Mouse (Mus musculus): ENCODE data around the gene Alg12. TPM values are rescaled to one million over a fixed set of nuclear protein-coding genes. Genes with fewer than 3 reads are reported as not detected.

Gene Alg12
- polyA plus RNA-seq, 1 experiment from 2014 or later = 13.3 TPM

GRCm38 (mm10) chr15:88863695-88864231 lies 44.6 kb upstream of the Alg12 start:
- no peaks in the 10 kb centered on the region for H3K9me3 ChIP-seq (ENCODE audit: control insufficient read depth, low read length)
- peak; percentile 87 for DNase-seq (ENCODE audit: low spot score)
- H3K9ac ChIP-seq (ENCODE audit: low read length) = peak overlapping the region; percentile 82
- H3K4me1 ChIP-seq (ENCODE audit: control insufficient read depth, insufficient read depth, low read length) = peaks cover 12% of the 10 kb centered on the region
- H3K4me2 ChIP-seq (ENCODE audit: low read depth) = peak overlapping the region; percentile 84
- H3K27ac ChIP-seq (ENCODE audit: low read depth, low read length) = 0 out of 2 replicates have a peak overlapping the region, but pooled peaks have one; percentile 8
- under 1% methylated on average over 34 of the region's 39 CpGs for WGBS
- peak overlapping the region; percentile 94 for H3K4me3 ChIP-seq (ENCODE audit: low read depth, low read length)
- no peaks in the 10 kb centered on the region for H3K27me3 ChIP-seq (ENCODE audit: control insufficient read depth, insufficient read depth, low read length)
- ATAC-seq (ENCODE audit: insufficient read depth, low FRiP score, low TSS enrichment) = peak; percentile 66
- H3K36me3 ChIP-seq (ENCODE audit: control insufficient read depth, insufficient read depth, low read length) = peaks cover 7% of the 10 kb centered on the region

- Histone ChIP-seq H3K9ac (ENCODE audit: low read length) (peak overlapping the region; percentile 82), H3K27me3 (ENCODE audit: control insufficient read depth, insufficient read depth, low read length) (no peaks in the 10 kb centered on the region), H3K4me1 (ENCODE audit: control insufficient read depth, insufficient read depth, low read length) (peaks cover 12% of the 10 kb centered on the region), H3K36me3 (ENCODE audit: control insufficient read depth, insufficient read depth, low read length) (peaks cover 7% of the 10 kb centered on the region), H3K9me3 (ENCODE audit: control insufficient read depth, low read length) (no peaks in the 10 kb centered on the region), H3K27ac (ENCODE audit: low read depth, low read length) (peak overlapping the region; percentile 96), H3K4me2 (ENCODE audit: low read depth) (peak overlapping the region; percentile 84), H3K4me3 (ENCODE audit: low read depth, low read length) (peak overlapping the region; percentile 94)
- WGBS = under 1% methylated on average over 83 of the region's 98 CpGs
- DNase-seq (ENCODE audit: low spot score) (peak; percentile 53), ATAC-seq (ENCODE audit: insufficient read depth, low FRiP score, low TSS enrichment) (0 out of 2 replicates have a peak, but pooled peaks have one; percentile 17)
These were observed 44.0 kb upstream of the Alg12 start for GRCm38 (mm10) chr15:88862881-88863694.

GRCm38 (mm10) chr15:88861772-88862622 lies 42.9 kb upstream of the Alg12 start, which contains the start of gene Pim3:
TSS of gene Pim3 (plus strand) at chr15:88862186.
- Histone ChIP-seq H3K36me3 (ENCODE audit: control insufficient read depth, insufficient read depth, low read length) (peaks cover 7% of the 10 kb centered on the region), H3K27me3 (ENCODE audit: control insufficient read depth, insufficient read depth, low read length) (no peaks in the 10 kb centered on the region), H3K9me3 (ENCODE audit: control insufficient read depth, low read length) (no peaks in the 10 kb centered on the region), H3K4me3 (ENCODE audit: low read depth, low read length) (peak within 1 kb of the TSS; percentile 94), H3K9ac (ENCODE audit: low read length) (peak within 1 kb of the TSS; percentile 82), H3K27ac (ENCODE audit: low read depth, low read length) (peak within 1 kb of the TSS; percentile 96), H3K4me1 (ENCODE audit: control insufficient read depth, insufficient read depth, low read length) (peaks cover 12% of the 10 kb centered on the region), H3K4me2 (ENCODE audit: low read depth) (peak within 1 kb of the TSS; percentile 84)
- WGBS = under 1% methylated on average over 107 of the region's 107 CpGs
- DNase-seq (ENCODE audit: low spot score) (peak; percentile 98), ATAC-seq (ENCODE audit: insufficient read depth, low FRiP score, low TSS enrichment) (peak; percentile 86)

- Histone ChIP-seq H3K36me3 (ENCODE audit: control insufficient read depth, insufficient read depth, low read length) (peaks cover 7% of the 10 kb centered on the region), H3K9me3 (ENCODE audit: control insufficient read depth, low read length) (no peaks in the 10 kb centered on the region), H3K4me2 (ENCODE audit: low read depth) (no peak overlapping the region), H3K27ac (ENCODE audit: low read depth, low read length) (no peak overlapping the region), H3K9ac (ENCODE audit: low read length) (no peak overlapping the region), H3K4me1 (ENCODE audit: control insufficient read depth, insufficient read depth, low read length) (peaks cover 12% of the 10 kb centered on the region), H3K4me3 (ENCODE audit: low read depth, low read length) (no peak overlapping the region), H3K27me3 (ENCODE audit: control insufficient read depth, insufficient read depth, low read length) (no peaks in the 10 kb centered on the region)
- no peak for ATAC-seq (ENCODE audit: insufficient read depth, low FRiP score, low TSS enrichment)
- no peak for DNase-seq (ENCODE audit: low spot score)
- WGBS = 90% methylated on average over 3 of the region's 3 CpGs
These were observed 41.7 kb upstream of the Alg12 start for GRCm38 (mm10) chr15:88860781-88861180.

GRCm38 (mm10) chr15:88859206-88859970 lies 40.3 kb upstream of the Alg12 start:
- Histone ChIP-seq H3K4me2 (ENCODE audit: low read depth) (no peak overlapping the region), H3K9me3 (ENCODE audit: control insufficient read depth, low read length) (no peaks in the 10 kb centered on the region), H3K36me3 (ENCODE audit: control insufficient read depth, insufficient read depth, low read length) (peaks cover 2% of the 10 kb centered on the region), H3K27me3 (ENCODE audit: control insufficient read depth, insufficient read depth, low read length) (no peaks in the 10 kb centered on the region), H3K4me1 (ENCODE audit: control insufficient read depth, insufficient read depth, low read length) (peaks cover 7% of the 10 kb centered on the region), H3K4me3 (ENCODE audit: low read depth, low read length) (no peak overlapping the region), H3K27ac (ENCODE audit: low read depth, low read length) (no peak overlapping the region), H3K9ac (ENCODE audit: low read length) (no peak overlapping the region)
- DNase-seq (ENCODE audit: low spot score) (no peak), ATAC-seq (ENCODE audit: insufficient read depth, low FRiP score, low TSS enrichment) (no peak)
- 73% methylated on average over 8 of the region's 8 CpGs for WGBS

GRCm38 (mm10) chr15:88858707-88859106 lies 39.6 kb upstream of the Alg12 start:
- Histone ChIP-seq H3K4me2 (ENCODE audit: low read depth) (no peak overlapping the region), H3K4me3 (ENCODE audit: low read depth, low read length) (no peak overlapping the region), H3K27ac (ENCODE audit: low read depth, low read length) (no peak overlapping the region), H3K27me3 (ENCODE audit: control insufficient read depth, insufficient read depth, low read length) (no peaks in the 10 kb centered on the region), H3K4me1 (ENCODE audit: control insufficient read depth, insufficient read depth, low read length) (no peaks in the 10 kb centered on the region), H3K36me3 (ENCODE audit: control insufficient read depth, insufficient read depth, low read length) (no peaks in the 10 kb centered on the region), H3K9ac (ENCODE audit: low read length) (no peak overlapping the region), H3K9me3 (ENCODE audit: control insufficient read depth, low read length) (no peaks in the 10 kb centered on the region)
- 63% methylated on average over 2 of the region's 2 CpGs for WGBS
- DNase-seq (ENCODE audit: low spot score) (no peak), ATAC-seq (ENCODE audit: insufficient read depth, low FRiP score, low TSS enrichment) (no peak)

GRCm38 (mm10) chr15:88858141-88858541 lies 39.0 kb upstream of the Alg12 start:
- no peaks in the 10 kb centered on the region for H3K9me3 ChIP-seq (ENCODE audit: control insufficient read depth, low read length)
- H3K4me1 ChIP-seq (ENCODE audit: control insufficient read depth, insufficient read depth, low read length) = no peaks in the 10 kb centered on the region
- H3K27me3 ChIP-seq (ENCODE audit: control insufficient read depth, insufficient read depth, low read length) = no peaks in the 10 kb centered on the region
- WGBS = 93% methylated on average over 3 of the region's 3 CpGs
- H3K4me3 ChIP-seq (ENCODE audit: low read depth, low read length) = no peak overlapping the region
- no peak for DNase-seq (ENCODE audit: low spot score)
- H3K4me2 ChIP-seq (ENCODE audit: low read depth) = no peak overlapping the region
- no peak for ATAC-seq (ENCODE audit: insufficient read depth, low FRiP score, low TSS enrichment)
- no peaks in the 10 kb centered on the region for H3K36me3 ChIP-seq (ENCODE audit: control insufficient read depth, insufficient read depth, low read length)
- no peak overlapping the region for H3K9ac ChIP-seq (ENCODE audit: low read length)
- no peak overlapping the region for H3K27ac ChIP-seq (ENCODE audit: low read depth, low read length)

- Histone ChIP-seq H3K36me3 (ENCODE audit: control insufficient read depth, insufficient read depth, low read length) (no peaks in the 10 kb centered on the region), H3K9me3 (ENCODE audit: control insufficient read depth, low read length) (no peaks in the 10 kb centered on the region), H3K4me3 (ENCODE audit: low read depth, low read length) (no peak overlapping the region), H3K4me2 (ENCODE audit: low read depth) (no peak overlapping the region), H3K27me3 (ENCODE audit: control insufficient read depth, insufficient read depth, low read length) (no peaks in the 10 kb centered on the region), H3K9ac (ENCODE audit: low read length) (no peak overlapping the region), H3K4me1 (ENCODE audit: control insufficient read depth, insufficient read depth, low read length) (no peaks in the 10 kb centered on the region), H3K27ac (ENCODE audit: low read depth, low read length) (no peak overlapping the region)
- ATAC-seq (ENCODE audit: insufficient read depth, low FRiP score, low TSS enrichment) (no peak), DNase-seq (ENCODE audit: low spot score) (no peak)
- 90% methylated on average over 7 of the region's 7 CpGs for WGBS
These were observed 38.2 kb upstream of the Alg12 start for GRCm38 (mm10) chr15:88857361-88857760.
